Mouse (Mus musculus): ENCODE data around the gene Tmem263. TPM values are rescaled to one million over a fixed set of nuclear protein-coding genes. Genes with fewer than 3 reads are reported as not detected.

Gene Tmem263
- total RNA-seq, 1 experiment from 2014 or later: 24.7 TPM

Other genes with a start within 250 kb of the Tmem263 start
- 15.8 and 21.5 TPM in 2 replicates for gene Ric8b, start 185.0 kb upstream of the Tmem263 start, total RNA-seq (2017)
- gene Fhl4, start 132 bp upstream of the Tmem263 start, total RNA-seq (2017): 0.68 and 2.3 TPM in 2 replicates
- 5.3 and 7.9 TPM in 2 replicates for gene Mterf2, start 25.4 kb downstream of the Tmem263 start, total RNA-seq (2017)
- 15.9 and 17.6 TPM in 2 replicates for gene Cry1, start 82.4 kb downstream of the Tmem263 start, total RNA-seq (2017)

Data from common myeloid progenitor, adult 5-6 weeks (primary cell).